10 mouse cellular contexts compared by ENCODE assay signal in the genomic region with DNA sequence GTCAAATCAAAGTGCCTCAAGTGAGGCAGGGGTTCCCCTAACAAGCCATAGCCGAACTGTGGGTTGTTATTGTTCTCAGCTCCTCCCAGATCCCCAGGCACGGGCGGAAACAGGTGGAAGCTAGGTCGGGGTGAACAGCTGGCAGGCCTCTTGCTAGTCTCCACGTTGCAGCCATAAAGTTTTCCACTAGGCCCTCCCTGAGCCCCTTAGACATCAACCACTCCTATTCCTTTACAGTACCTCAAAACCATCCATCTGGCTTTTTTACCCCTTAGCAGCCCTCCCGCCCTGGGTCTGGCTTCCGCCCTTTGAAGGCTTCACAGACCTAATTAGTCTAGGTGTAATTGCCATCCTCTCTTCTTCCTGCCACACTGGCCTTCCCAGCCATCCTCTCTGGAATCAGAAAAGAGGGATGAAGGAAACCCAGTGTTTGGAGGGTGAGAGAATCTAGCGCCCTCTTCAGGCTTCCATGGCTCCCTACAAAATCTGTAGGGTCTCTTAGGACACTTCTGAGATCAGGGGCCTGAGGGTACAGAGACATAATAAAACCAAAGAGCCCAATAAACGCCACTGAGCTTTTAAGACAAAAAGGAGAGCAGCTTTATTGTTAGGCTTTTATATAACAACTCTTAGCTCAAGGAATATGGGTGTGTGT. TPM values are rescaled to one million over a fixed set of nuclear protein-coding genes. Genes with fewer than 3 reads are reported as not detected.
A peak's percentile ranks its signal among the peaks of the same experiment; 100 is the strongest.
DNase-seq lines count a peak whose midpoint lies in the region; TF ChIP-seq lines count a peak whose summit lies in the region.
"Had no signal": no experiment of that assay in that cellular context is flagged by ENCODE, and none has a peak within 500 bp of the region (broad histone marks: within the 10 kb centered on the region; RNA-seq: fewer than 3 reads in every experiment).

No protein-coding gene starts in this region.

- H3K4me3 ChIP-seq in lung, adult 2 months (replicated peaks; ENCODE audit: extremely low read depth, low read depth, low read length), result no peak overlapping the region

- peak; percentile 21 for DNase-seq in lung, adult 2 months
- DNase-seq in lung, postnatal 10 days, result no peak
- DNase-seq in cerebellum, adult 8-10 months, result peak; percentile 36
- peak; percentile 67 for DNase-seq in induced T-regulatory cell, adult 2 months (ENCODE audit: low read depth)
- DNase-seq in thymus, postnatal 14 days, result peak; percentile 77
- no peak for DNase-seq in frontal cortex, postnatal 25 days (ENCODE audit: low spot score in 2 of 2)
- no peak for DNase-seq in spleen, postnatal 36 days (ENCODE audit: low spot score in 2 of 2)
- DNase-seq: lung, postnatal 4 days had no signal

- 27% methylated on average over 9 of the region's 9 CpGs for WGBS in lung, adult 2 months

- no peaks in the 10 kb centered on the region for H3K4me1 ChIP-seq in lung, adult 2 months (ENCODE audit: control insufficient read depth, insufficient read depth, low read length)

- TF ChIP-seq POLR2A in lung, adult 2 months (IDR thresholded peaks at IDR 0.05; ENCODE audit: borderline replicate concordance, extremely low read depth, low read depth, low read length), result no peak

- no peak for TF ChIP-seq CTCF in lung, adult 2 months (IDR thresholded peaks at IDR 0.05; ENCODE audit: insufficient read depth, low read length)

RNA-seq across cellular contexts. Expression of gene Rnf39, which starts 1.5 kb away (rescaled TPM):
- 34.4 and 42.1 TPM in 2 replicates for polyA plus RNA-seq in lung, adult 2 months (2012; rRNA removed)

RNA-seq across cellular contexts. Expression of gene Ppp1r11, which starts 7.3 kb away (rescaled TPM):
- polyA plus RNA-seq in lung, adult 2 months (2012; rRNA removed), result 42.8 and 58.3 TPM in 2 replicates

RNA-seq across cellular contexts. Expression of gene Znrd1, which starts 14.1 kb away (rescaled TPM):
- 23.8 and 30.3 TPM in 2 replicates for polyA plus RNA-seq in lung, adult 2 months (2012; rRNA removed)

RNA-seq across cellular contexts. Expression of gene Znrd1as, which starts 14.1 kb away (rescaled TPM):
- polyA plus RNA-seq in lung, adult 2 months (2012; rRNA removed), result 1.1 and 1.4 TPM in 2 replicates

RNA-seq across cellular contexts. Expression of gene 2410137M14Rik, which starts 36.8 kb away (rescaled TPM):
- polyA plus RNA-seq in lung, adult 2 months (2012; rRNA removed), result 0.14 and 0.18 TPM in 2 replicates
- polyA plus RNA-seq: forebrain, embryonic 14.5 days; intestine, embryonic 14.5 days had no signal

Comparison
In these comparisons a context has a peak if more than half of its experiments do, and no peak if none do; other contexts are left out.
1. DNase-seq: peak in lung, adult 2 months (single experiment), cerebellum, adult 8-10 months (single experiment), induced T-regulatory cell, adult 2 months (single experiment) and thymus, postnatal 14 days (single experiment); none in lung, postnatal 10 days (single experiment), frontal cortex, postnatal 25 days (0 of 2) and spleen, postnatal 36 days (0 of 2).